Mouse (Mus musculus) heart, postnatal 0 days (tissue): Measurements from ENCODE around the gene Nav2. TPM values are rescaled to one million over a fixed set of nuclear protein-coding genes. Genes with fewer than 3 reads are reported as not detected.

Source experiments
- ATAC-seq: fragments of 200-750 bp; cut with Nextera tagmentation; 2 replicates; pipeline ENCODE4 v1.8.0; 2017; ENCODE audit warnings: low read depth, moderate number of reproducible peaks, moderate library complexity; ENCODE audit not compliant: insufficient read depth
- DNase-seq: peaks from one replicate; pipeline ENCODE4 v3.0.0-alpha.2; 2016; ENCODE audit warnings: low spot score
- H3K27ac ChIP-seq: fragments of 300-500 bp; sonication (generic); 2 replicates; pipeline ENCODE4 v1.5.1; 2014; ENCODE audit warnings: low read depth, mild to moderate bottlenecking
- H3K27me3 ChIP-seq: fragments of 300-500 bp; sonication (generic); 2 replicates; pipeline ENCODE4 v1.6.1; 2014; ENCODE audit warnings: low read length, mixed read lengths; ENCODE audit not compliant: control insufficient read depth, insufficient read depth
- H3K36me3 ChIP-seq: fragments of 300-500 bp; sonication (generic); replicated peaks from 2 replicates; pipeline ENCODE4 v1.6.1; 2014; ENCODE audit warnings: low read length, mixed read lengths; ENCODE audit not compliant: control insufficient read depth, insufficient read depth
- H3K4me1 ChIP-seq: fragments of 300-500 bp; sonication (generic); 2 replicates; pipeline ENCODE4 v1.6.1; 2014; ENCODE audit warnings: antibody characterized with exemption; ENCODE audit not compliant: control insufficient read depth, insufficient read depth
- H3K4me2 ChIP-seq: fragments of 300-500 bp; sonication (generic); 2 replicates; pipeline ENCODE4 v1.6.1; 2014; ENCODE audit warnings: low read depth, mild to moderate bottlenecking, low read length, moderate library complexity
- H3K4me3 ChIP-seq: fragments of 300-500 bp; sonication (generic); 2 replicates; pipeline ENCODE4 v1.5.1; 2014; ENCODE audit warnings: low read depth, low read length
- H3K9ac ChIP-seq: fragments of 300-500 bp; sonication (generic); replicated peaks from 2 replicates; pipeline ENCODE4 v1.6.1; 2014; ENCODE audit warnings: low read depth, low read length, mixed read lengths
- H3K9me3 ChIP-seq: fragments of 300-500 bp; sonication (generic); replicated peaks from 2 replicates; pipeline ENCODE4 v1.6.1; 2016; ENCODE audit warnings: low read length; ENCODE audit not compliant: control insufficient read depth
- CTCF ChIP-seq: IDR thresholded peaks from 2 replicates; pipeline ENCODE4 v1.5.1; 2016; ENCODE audit warnings: antibody characterized with exemption, control low read depth, low read depth
- EP300 ChIP-seq: IDR thresholded peaks from 2 replicates; pipeline ENCODE4 v1.6.1; 2016; ENCODE audit warnings: antibody characterized with exemption, low read depth
- WGBS: fragments of 180-500 bp; shearing (Covaris S2); extraction: QIAGEN DNeasy Blood & Tissue Kit; methylation state at CpG from one replicate; pipeline ENCODE4 v1.1.7; 2014; 5-methylcytosine and 5-hydroxymethylcytosine counted together
- polyA plus RNA-seq: library from polyadenylated mRNA; unstranded; fragments of >200 nt; fragmentation: Nextera tagmentation; extraction: Ambion mirVana; gene quantifications from 2 replicates; pipeline ENCODE4 v1.2.1, GENCODE M21; 2015
- total RNA-seq: library from RNA; depleted of rRNA; stranded (reverse); fragments of >200 nt; gene quantifications from 2 replicates; pipeline ENCODE4 v1.2.3, GENCODE M21; 2014; ENCODE audit warnings: low replicate concordance

Nav2 gene
- total and polyA plus RNA-seq, 2 experiments from 2014 or later: 22.8 to 77.9 TPM

DNA sequence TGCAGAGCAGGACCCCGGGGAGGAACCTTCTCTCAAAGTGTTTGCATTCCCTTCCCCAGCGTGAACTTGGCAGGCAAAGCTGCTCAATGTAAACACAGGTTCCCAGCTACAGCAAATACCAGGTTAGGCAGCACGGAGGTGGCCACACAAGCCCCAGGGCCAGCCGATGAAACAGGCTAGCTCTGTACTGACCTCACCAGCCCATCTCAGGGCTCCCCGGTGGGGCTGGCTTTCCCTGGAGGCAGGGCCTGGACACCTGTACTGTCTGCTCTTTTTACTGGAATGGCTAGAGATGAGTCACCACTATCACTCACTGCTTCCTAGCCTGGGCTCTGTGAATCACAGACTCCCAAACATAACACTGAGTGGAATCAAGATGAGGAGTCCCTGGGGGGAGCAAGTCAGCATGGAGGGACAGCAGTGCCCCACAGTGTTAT lies 287.2 kb downstream of the Nav2 start:
- H3K27me3 ChIP-seq: no peaks in the 10 kb centered on the region
- H3K4me2 ChIP-seq: no peak overlapping the region
- 48% methylated on average over 5 of the region's 5 CpGs for WGBS
- H3K4me3 ChIP-seq: no peak overlapping the region
- no peak overlapping the region for H3K9ac ChIP-seq
- H3K36me3 ChIP-seq: no peaks in the 10 kb centered on the region
- TF ChIP-seq EP300 (no peak), CTCF (no peak)
- ATAC-seq (no peak), DNase-seq (no peak)
- no peak overlapping the region for H3K27ac ChIP-seq
- no peaks in the 10 kb centered on the region for H3K9me3 ChIP-seq
- H3K4me1 ChIP-seq: peaks cover 16% of the 10 kb centered on the region

DNA sequence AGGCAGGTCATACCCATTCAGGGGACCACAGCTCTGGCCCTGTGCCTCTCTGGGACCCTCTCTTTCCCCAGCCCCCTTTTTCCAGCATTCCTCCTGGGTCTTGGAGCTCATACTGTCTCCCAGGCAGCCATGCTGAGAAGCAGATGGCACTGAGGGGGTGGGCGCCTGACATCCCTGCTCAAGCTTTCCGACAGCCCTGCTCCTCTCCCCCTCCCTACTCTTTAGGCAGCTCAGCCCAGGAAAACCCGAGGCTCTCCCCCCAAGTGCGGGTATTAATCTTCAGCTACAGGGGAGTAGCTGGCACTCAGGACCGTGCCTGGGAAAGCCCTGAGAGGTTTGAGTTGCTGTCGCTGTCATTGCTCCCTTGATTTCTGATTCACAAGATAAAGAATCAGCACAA lies 290.9 kb downstream of the Nav2 start:
- TF ChIP-seq EP300 (no peak), CTCF (no peak)
- 45% methylated on average over 6 of the region's 6 CpGs for WGBS
- Histone ChIP-seq H3K4me1 (no peaks in the 10 kb centered on the region; the same call in none of the 2 replicates), H3K36me3 (no peaks in the 10 kb centered on the region), H3K9ac (no peak overlapping the region), H3K9me3 (no peaks in the 10 kb centered on the region), H3K4me3 (no peak overlapping the region), H3K4me2 (no peak overlapping the region), H3K27me3 (no peaks in the 10 kb centered on the region), H3K27ac (no peak overlapping the region)
- ATAC-seq (no peak), DNase-seq (no peak)

DNA sequence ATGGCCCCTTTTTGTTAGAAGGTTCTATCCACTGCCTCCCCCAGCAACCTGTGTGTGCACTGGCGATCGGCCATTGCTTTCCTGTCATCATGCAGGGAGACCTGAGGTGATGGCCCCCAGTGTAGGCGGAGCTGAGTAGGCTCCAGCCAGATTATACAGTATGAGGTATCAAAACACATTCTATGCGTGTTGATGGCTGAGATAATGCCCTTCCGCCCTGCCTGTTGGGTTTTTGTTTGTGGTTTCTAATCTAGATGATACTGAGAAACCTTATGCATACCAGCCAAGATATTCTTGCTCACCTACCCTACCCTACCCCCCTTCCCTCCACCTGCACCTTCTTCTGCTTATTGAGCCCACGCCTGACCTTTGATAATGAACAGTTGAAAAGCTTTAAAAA lies 291.8 kb downstream of the Nav2 start:
- no peak overlapping the region for H3K4me2 ChIP-seq
- no peak overlapping the region for H3K27ac ChIP-seq
- H3K4me1 ChIP-seq: no peaks in the 10 kb centered on the region; the same call in 1 of the 2 replicates
- 76% methylated on average over 6 of the region's 6 CpGs for WGBS
- no peak for TF ChIP-seq CTCF
- ATAC-seq (no peak), DNase-seq (no peak)
- no peak overlapping the region for H3K9ac ChIP-seq
- H3K9me3 ChIP-seq: no peaks in the 10 kb centered on the region
- no peaks in the 10 kb centered on the region for H3K27me3 ChIP-seq
- H3K4me3 ChIP-seq: no peak overlapping the region
- H3K36me3 ChIP-seq: no peaks in the 10 kb centered on the region

DNA sequence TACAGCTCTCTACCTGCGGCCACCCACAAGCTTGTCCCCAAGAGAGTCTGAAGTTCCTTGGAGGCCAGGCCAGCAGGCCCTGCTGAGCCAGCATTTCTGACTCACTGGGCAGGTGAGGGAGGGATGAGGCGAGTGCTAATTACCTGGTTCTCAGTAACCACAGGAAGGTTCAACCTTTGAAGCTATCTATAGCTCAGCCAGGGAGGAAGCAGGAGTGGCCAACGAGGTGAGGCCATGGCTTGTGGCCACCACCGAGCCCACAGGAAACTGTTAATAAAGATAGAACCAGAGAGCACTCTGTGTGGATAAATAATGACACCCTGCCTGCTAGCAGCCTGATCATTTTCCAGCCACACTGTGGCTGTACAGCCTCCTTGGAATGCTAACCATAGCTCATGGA lies 294.5 kb downstream of the Nav2 start:
- H3K4me2 ChIP-seq: no peak overlapping the region
- 59% methylated on average over 4 of the region's 4 CpGs for WGBS
- ATAC-seq: no peak

DNA sequence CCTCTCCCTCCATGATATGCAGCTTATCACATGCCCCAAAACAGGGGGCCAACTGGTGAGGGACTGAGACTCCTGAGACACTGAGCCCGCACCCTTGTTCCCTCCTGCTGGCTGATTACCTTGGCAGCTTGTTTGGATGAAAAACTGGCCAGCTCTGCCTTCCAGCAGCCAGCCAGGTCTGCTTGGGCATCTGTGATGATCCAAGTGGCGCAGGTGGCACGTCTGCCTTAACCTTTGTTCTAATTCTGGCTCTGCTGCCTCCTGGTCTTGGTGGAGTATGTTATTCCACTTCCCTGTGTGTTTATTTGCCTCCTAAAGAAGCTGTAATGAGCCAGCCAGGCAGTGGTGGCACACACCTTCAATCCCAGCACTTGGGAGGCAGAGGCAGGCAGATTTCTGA lies 296.3 kb downstream of the Nav2 start:
- H3K36me3 ChIP-seq: no peaks in the 10 kb centered on the region

More for the DNA sequence above, 294.5 kb downstream of the Nav2 start:
- H3K36me3 ChIP-seq: no peaks in the 10 kb centered on the region
- H3K4me1 ChIP-seq: peaks cover 9% of the 10 kb centered on the region
- H3K9me3 ChIP-seq: no peaks in the 10 kb centered on the region
- H3K27me3 ChIP-seq: no peaks in the 10 kb centered on the region
- DNase-seq: no peak
- no peak overlapping the region for H3K27ac ChIP-seq
- TF ChIP-seq CTCF: no peak
- no peak for TF ChIP-seq EP300
- no peak overlapping the region for H3K4me3 ChIP-seq
- H3K9ac ChIP-seq: no peak overlapping the region

DNA sequence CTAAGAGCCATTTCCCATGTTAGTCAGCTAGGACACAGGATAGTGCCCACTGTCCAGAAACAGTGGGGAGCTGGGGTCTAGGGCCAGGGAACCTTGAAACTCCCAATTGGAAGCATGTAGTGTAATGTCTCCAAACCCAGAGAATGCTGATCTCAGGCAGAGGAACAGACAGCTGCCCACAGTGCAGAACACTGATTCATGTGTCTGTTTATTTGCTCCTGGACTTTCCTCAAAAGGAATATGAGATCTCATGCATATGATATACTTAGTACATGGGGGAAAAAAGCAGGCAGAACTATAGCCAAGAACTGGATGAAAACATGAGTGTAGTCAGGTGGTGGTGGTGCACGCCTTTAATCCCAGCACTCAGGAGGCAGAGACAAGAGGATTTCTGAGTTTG lies 297.0 kb downstream of the Nav2 start:
- Histone ChIP-seq H3K4me2 (no peak overlapping the region), H3K27me3 (no peaks in the 10 kb centered on the region), H3K4me3 (no peak overlapping the region), H3K9ac (no peak overlapping the region), H3K4me1 (peaks cover 17% of the 10 kb centered on the region), H3K36me3 (no peaks in the 10 kb centered on the region), H3K9me3 (no peaks in the 10 kb centered on the region), H3K27ac (no peak overlapping the region)
- no peak for ATAC-seq
- no peak for DNase-seq
- WGBS: 91% methylated on average over 1 of the region's 1 CpGs
- no peak for TF ChIP-seq EP300

More for the DNA sequence above, 296.3 kb downstream of the Nav2 start:
- no peak overlapping the region for H3K27ac ChIP-seq
- no peak overlapping the region for H3K4me2 ChIP-seq
- H3K27me3 ChIP-seq: no peaks in the 10 kb centered on the region
- WGBS: 82% methylated on average over 3 of the region's 3 CpGs
- H3K9me3 ChIP-seq: no peaks in the 10 kb centered on the region
- no peak for DNase-seq
- peaks cover 10% of the 10 kb centered on the region for H3K4me1 ChIP-seq
- no peak overlapping the region for H3K4me3 ChIP-seq
- no peak for ATAC-seq
- no peak for TF ChIP-seq CTCF
- no peak overlapping the region for H3K9ac ChIP-seq
